Mouse (Mus musculus): ENCODE data around the gene Bmp7.

Bmp7 gene

DNA sequence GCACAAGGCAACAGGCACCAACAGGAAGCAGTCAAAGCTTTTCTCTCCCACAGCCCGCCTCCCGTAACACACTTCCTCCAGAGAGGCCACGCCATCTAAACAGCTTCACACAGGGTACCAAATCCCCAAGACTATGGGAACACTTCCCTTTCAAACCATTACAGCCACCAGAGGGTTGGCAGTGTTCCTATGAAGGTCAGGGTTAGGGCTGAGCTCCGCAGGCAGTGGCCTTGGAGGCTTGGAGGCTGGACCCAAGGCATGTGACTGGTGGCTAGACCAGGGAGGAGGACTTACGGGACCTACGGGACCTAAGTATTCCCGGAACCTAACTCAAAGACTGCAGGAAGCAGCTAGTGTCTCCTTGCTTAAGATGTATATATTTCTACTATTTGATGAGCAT is 80.0 kb downstream of the Bmp7 start:
- in situ Hi-C loops (cut with MboI, MseI): no loop called here

DNA sequence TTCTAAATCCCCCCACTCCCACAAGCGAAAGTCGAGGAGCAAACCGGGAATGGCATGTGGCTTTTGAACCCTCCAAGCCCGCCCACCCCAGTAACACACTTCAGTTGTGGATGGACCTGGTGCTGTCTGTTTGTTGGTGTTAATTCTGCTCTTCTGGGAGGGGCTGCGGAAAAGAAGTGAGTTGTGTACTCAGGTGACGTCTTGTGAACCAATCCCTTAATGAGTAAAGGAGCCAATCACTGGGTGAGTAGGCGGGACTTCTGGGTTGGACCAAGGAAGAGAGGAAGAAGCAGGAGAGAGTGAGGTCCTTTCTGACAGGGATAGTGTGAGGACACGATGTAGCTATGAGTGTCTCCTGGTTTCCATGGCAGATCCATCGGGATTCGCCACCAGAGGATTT is 83.1 kb downstream of the Bmp7 start:
- in situ Hi-C loops (cut with MboI, MseI): no loop called here

- in situ Hi-C loops (cut with MboI, MseI): no loop called here
Measured at GRCm38 (mm10) chr2:172856549-172856948, 83.6 kb downstream of the Bmp7 start.

- in situ Hi-C loops (cut with MboI, MseI): no loop called here
Measured at GRCm38 (mm10) chr2:172854136-172854535, 86.0 kb downstream of the Bmp7 start.

GRCm38 (mm10) chr2:172851773-172852172 is 88.3 kb downstream of the Bmp7 start:
- in situ Hi-C loops (cut with MboI, MseI): no loop called here

GRCm38 (mm10) chr2:172848193-172848592 is 91.9 kb downstream of the Bmp7 start:
- in situ Hi-C loops (cut with MboI, MseI): no loop called here

GRCm38 (mm10) chr2:172846311-172846575 is 93.9 kb downstream of the Bmp7 start:
- in situ Hi-C loops (cut with MboI, MseI): no loop called here

DNA sequence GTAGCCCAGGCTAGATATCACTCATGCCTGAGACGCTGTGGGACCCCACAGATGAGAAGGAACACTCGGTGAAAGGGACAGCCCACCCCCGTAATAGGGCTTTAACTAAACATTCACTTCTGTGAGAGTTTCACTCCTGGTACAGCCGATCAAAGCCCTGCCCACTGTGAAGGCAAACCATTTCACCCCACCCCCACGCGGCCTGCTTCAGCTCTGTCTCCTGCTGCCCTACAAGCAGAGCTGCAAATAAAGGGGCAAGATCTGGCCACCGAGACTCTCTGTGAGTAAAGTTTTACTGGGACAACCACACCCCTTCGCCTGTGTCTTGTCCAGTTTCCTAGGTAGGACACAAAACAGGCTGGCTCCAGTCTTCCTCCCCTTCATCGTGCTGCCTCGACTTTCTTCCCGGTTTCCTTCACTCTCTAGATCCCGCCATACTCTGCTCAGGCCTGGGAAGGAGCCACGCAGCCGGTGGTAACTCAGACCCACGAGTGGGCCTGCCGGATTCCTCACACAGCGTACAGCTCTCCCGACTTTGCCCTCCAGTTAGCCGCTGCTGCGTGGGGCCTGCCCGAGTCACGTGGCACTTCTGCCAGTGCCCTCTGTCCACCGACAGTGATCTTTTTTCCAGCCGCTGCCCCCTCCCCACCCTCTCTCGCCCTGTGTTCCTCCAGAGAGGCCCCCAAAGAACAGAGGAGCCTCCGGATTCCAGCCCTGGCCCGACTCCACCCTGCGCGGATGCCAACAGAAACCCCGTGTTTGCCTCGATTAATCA is 94.4 kb downstream of the Bmp7 start:
- in situ Hi-C loops (cut with MboI, MseI): no loop called here

GRCm38 (mm10) chr2:172843903-172844302 is 96.2 kb downstream of the Bmp7 start:
- in situ Hi-C loops (cut with MboI, MseI): loop anchor here in 1 of 2 experiments (5.0 kb wide), 1 partner anchor 233 kb away; no protein-coding TSS in a partner anchor

- in situ Hi-C loops (cut with MboI, MseI): loop anchor here in 1 of 2 experiments (5.0 kb wide), 1 partner anchor 235 kb away; no protein-coding TSS in a partner anchor
Measured at GRCm38 (mm10) chr2:172842306-172842705, 97.8 kb downstream of the Bmp7 start.

- in situ Hi-C loops (cut with MboI, MseI): loop anchor here in 1 of 2 experiments (5.0 kb wide), 1 partner anchor 236 kb away; no protein-coding TSS in a partner anchor
Measured at GRCm38 (mm10) chr2:172840905-172841750, 99.0 kb downstream of the Bmp7 start.

DNA sequence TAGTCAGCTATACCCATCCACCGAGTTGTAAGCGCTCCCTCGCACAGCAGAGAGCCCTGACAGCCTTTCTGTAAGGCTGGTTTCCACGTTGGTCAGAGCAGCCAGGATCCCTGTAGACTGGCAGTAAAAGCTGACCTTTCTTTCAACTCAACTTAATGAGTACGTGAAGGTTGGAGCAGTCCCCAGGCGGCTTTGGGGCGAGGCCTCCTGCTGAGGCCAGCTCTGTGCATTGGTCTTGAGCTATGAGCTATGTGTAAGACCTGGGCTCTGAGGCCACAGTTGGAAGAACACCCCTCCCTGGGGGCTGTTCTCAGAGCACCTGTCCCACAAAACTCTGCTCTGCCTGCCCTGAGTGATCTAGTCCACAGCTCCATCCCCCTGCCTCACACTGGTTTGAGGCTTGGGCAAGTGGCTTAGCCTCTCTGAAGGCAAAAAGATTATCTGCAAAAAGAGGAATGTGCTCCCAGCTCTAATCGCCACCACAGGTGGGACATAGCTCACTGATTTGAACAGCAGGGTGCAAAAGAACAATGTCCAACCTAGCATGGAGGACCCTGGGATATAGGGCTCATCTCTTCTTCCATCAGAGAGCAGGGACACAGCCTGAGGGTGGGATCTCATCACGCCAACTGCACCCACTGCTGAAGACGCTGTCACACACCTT is 100.7 kb downstream of the Bmp7 start:
- in situ Hi-C loops (cut with MboI, MseI): loop anchor here (5.0 kb wide), 2 partner anchors 153 to 253 kb away; no protein-coding TSS in a partner anchor

DNA sequence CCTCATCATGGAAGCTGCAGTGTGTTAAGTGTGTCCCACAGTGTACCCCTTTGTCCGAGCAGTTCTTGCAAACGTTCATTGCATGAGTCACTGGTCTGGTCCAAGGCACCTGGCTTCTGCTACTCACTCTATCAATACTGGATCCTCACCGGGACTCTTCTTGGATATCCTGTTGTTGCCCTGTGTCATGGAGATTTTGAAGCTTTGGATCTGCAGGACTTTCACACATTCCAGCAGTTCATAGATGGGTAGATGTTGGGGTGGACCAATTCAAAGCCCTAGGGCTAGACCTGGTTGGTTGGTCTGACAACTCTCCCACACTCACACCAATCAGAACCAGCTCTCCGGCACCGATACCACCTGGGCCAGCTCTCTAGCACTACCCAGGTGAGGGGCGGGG is 103.6 kb downstream of the Bmp7 start:
- in situ Hi-C loops (cut with MboI, MseI): loop anchor here (5.0 kb wide), 2 partner anchors 156 to 256 kb away; no protein-coding TSS in a partner anchor

DNA sequence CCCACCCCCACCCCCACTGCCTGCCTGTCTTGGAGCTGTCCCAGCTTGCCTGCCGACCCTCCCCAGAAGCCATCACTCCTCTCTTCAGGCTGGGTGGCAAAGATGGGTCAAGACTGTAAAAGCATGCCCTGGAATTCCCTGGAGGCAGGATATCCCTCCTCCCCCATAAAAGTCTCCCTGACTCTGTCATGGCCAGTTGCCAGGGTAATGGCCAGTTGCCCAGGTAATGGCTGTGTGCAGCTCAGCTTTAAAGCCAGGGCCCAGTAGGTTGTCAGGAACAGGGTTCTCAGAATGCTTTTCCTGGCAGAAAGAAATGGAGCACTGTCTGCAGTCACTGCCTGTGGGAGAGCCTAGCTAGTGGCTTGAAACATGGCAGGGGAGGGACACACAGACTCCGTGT is 106.9 kb downstream of the Bmp7 start:
- in situ Hi-C loops (cut with MboI, MseI): no loop called here

GRCm38 (mm10) chr2:172831762-172832161 is 108.4 kb downstream of the Bmp7 start:
- in situ Hi-C loops (cut with MboI, MseI): no loop called here

- in situ Hi-C loops (cut with MboI, MseI): no loop called here
Measured at GRCm38 (mm10) chr2:172831133-172831532, 109.0 kb downstream of the Bmp7 start.

DNA sequence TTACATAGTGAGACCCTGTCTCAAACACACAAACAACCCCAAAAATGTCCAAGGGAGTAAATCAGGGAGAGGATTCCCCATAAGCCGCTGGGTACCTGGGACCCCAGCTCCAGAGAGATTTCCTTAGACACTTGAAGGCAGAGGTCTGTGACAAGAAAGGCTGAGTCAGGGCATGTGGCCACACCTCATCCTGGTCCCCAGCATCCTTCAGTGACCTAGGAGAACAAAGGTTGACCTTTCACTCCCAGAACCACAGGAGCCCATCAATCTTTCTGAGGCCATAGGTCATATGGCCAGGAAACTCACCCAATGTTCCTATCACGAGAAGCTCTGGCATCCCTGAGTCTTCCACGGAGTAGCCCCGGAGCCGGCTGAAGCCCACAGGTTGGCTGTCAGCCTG is 111.9 kb downstream of the Bmp7 start:
- in situ Hi-C loops (cut with MboI, MseI): no loop called here

DNA sequence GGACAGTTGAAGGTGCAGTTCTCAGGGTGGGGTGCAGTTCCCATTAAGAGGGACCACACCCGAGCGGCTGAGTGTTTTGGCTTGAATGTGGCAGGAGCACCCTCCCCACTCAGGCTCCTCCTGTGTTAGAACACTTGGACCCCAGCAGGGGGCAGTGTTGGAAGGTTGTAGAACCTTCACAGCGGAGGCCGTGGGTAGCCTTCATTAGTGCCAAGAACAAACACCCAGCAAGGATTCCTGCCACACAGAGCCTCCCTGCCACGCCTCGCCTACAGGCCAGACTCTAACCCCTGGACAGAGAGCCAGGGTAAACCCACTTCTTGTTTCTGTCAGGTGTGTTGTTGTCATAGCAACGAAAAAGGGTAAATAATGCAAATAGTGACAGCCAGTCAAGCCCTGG is 112.6 kb downstream of the Bmp7 start:
- in situ Hi-C loops (cut with MboI, MseI): no loop called here

GRCm38 (mm10) chr2:172825785-172826145 is 114.4 kb downstream of the Bmp7 start:
- in situ Hi-C loops (cut with MboI, MseI): no loop called here

GRCm38 (mm10) chr2:172824906-172825784 is 115.0 kb downstream of the Bmp7 start:
- in situ Hi-C loops (cut with MboI, MseI): no loop called here

DNA sequence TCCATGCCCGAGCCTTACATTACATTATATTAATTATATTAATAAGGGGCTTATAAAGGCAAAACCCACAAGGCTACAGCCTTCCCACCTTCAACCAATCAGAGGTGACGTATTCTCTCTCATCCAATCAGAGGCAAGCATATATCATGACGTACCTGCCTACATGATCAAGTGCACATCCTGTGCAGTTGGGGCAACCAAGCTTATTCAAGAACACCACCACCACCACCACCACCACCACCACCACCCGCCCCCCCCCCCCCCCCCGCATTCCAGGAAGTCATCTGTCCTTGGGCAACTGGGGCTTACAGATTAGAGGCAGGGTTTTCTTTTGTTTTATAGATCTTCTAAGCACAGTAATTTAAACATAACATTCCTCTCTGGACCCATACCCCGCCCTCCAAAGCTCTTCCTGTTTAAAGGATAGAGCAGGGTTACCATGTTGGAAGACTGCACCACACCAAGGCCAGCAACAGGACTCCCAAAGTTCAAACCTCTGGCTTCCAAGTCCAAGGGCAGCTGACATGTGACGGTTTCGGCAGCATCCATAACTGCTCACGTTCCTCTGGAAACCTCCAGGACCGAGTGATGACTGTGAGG is 121.4 kb downstream of the Bmp7 start:
- in situ Hi-C loops (cut with MboI, MseI): no loop called here
